Mouse (Mus musculus): ENCODE data around the gene Cux2.

DNA sequence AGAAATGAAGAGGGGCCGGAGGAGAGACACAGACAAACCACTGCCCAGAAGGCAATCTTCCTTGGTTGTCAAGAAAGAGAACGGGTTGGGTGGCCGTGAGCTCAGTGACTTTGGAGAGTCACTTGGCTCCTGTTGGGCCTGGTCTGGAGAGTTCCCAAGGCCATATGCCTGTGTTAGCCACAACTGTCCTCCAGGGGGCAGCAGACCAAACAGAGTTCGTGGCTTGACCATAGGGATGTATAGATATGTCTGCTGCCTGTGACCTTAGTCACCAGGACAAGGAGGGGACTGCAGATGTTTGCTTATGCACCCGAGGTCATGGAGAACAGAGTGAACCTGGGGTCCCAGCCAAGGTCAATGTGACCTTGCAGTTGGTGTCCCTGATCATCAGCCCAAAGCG lies 104.1 kb downstream of the Cux2 start:
- TF ChIP-seq POLR2A (IDR thresholded peaks at IDR 0.05; ENCODE audit: borderline replicate concordance, insufficient read depth, low read length) (no peak), CTCF (IDR thresholded peaks at IDR 0.05; ENCODE audit: borderline replicate concordance, insufficient read depth, low read depth, low read length) (peak; percentile 76)

Measured in cerebellum, adult 2 months (tissue).